Mouse (Mus musculus): ENCODE results near the gene Igsf11. TPM values are rescaled to one million over a fixed set of nuclear protein-coding genes. Genes with fewer than 3 reads are reported as not detected.

Igsf11 gene
- total and polyA plus RNA-seq, 2 experiments, result 9.5 to 14.8 TPM

- peaks cover 8% of the 10 kb centered on the region; the same call in 1 of the 2 replicates for H3K79me2 ChIP-seq (ENCODE audit: control insufficient read depth, insufficient read depth, low read length)
- H3K4me1 ChIP-seq (ENCODE audit: control insufficient read depth, insufficient read depth, low read length), result no peaks in the 10 kb centered on the region
- DNase-seq (ENCODE audit: extremely low read depth, low read depth, low spot score), result no peak
- no peaks in the 10 kb centered on the region for H3K27me3 ChIP-seq (ENCODE audit: control insufficient read depth, insufficient read depth, low read length)
- 54% methylated on average over 3 of the region's 3 CpGs for WGBS
- H3K36me3 ChIP-seq (ENCODE audit: control insufficient read depth, insufficient read depth, low read length), result no peaks in the 10 kb centered on the region
- H3K27ac ChIP-seq (replicated peaks; ENCODE audit: insufficient read depth, low read depth, low read length), result no peak overlapping the region
- H3K9ac ChIP-seq (ENCODE audit: low read depth, low read length), result no peak overlapping the region
- no peak for TF ChIP-seq POLR2A (IDR thresholded peaks at IDR 0.05; ENCODE audit: extremely low read depth, insufficient read depth, low read length)
- no peak for TF ChIP-seq CTCF (IDR thresholded peaks at IDR 0.05; ENCODE audit: low read depth, low read length)
- no peak overlapping the region for H3K4me3 ChIP-seq (ENCODE audit: insufficient read depth, low read depth, low read length)
Measured at GRCm38 (mm10) chr16:38940805-38941204, 48.3 kb downstream of the Igsf11 start.

- H3K4me3 ChIP-seq (ENCODE audit: insufficient read depth, low read depth, low read length), result no peak overlapping the region
Measured at GRCm38 (mm10) chr16:38941275-38941674, 48.8 kb downstream of the Igsf11 start.

GRCm38 (mm10) chr16:38943706-38944550 lies 51.5 kb downstream of the Igsf11 start:
- Histone ChIP-seq H3K27me3 (ENCODE audit: control insufficient read depth, insufficient read depth, low read length) (no peaks in the 10 kb centered on the region), H3K4me1 (ENCODE audit: control insufficient read depth, insufficient read depth, low read length) (no peaks in the 10 kb centered on the region), H3K4me3 (ENCODE audit: insufficient read depth, low read depth, low read length) (no peak overlapping the region), H3K36me3 (ENCODE audit: control insufficient read depth, insufficient read depth, low read length) (no peaks in the 10 kb centered on the region), H3K9ac (ENCODE audit: low read depth, low read length) (no peak overlapping the region), H3K27ac (replicated peaks; ENCODE audit: insufficient read depth, low read depth, low read length) (no peak overlapping the region), H3K79me2 (ENCODE audit: control insufficient read depth, insufficient read depth, low read length) (peaks cover 5% of the 10 kb centered on the region; the same call in 1 of the 2 replicates)
- TF ChIP-seq CTCF (IDR thresholded peaks at IDR 0.05; ENCODE audit: low read depth, low read length) (no peak), POLR2A (IDR thresholded peaks at IDR 0.05; ENCODE audit: extremely low read depth, insufficient read depth, low read length) (no peak)
- WGBS, result 58% methylated on average over 5 of the region's 5 CpGs
- no peak for DNase-seq (ENCODE audit: extremely low read depth, low read depth, low spot score)

More at GRCm38 (mm10) chr16:38941275-38941674, 48.8 kb downstream of the Igsf11 start:
- H3K27me3 ChIP-seq (ENCODE audit: control insufficient read depth, insufficient read depth, low read length), result no peaks in the 10 kb centered on the region
- no peak overlapping the region for H3K9ac ChIP-seq (ENCODE audit: low read depth, low read length)
- no peaks in the 10 kb centered on the region for H3K36me3 ChIP-seq (ENCODE audit: control insufficient read depth, insufficient read depth, low read length)
- H3K4me1 ChIP-seq (ENCODE audit: control insufficient read depth, insufficient read depth, low read length), result no peaks in the 10 kb centered on the region
- no peak overlapping the region for H3K27ac ChIP-seq (replicated peaks; ENCODE audit: insufficient read depth, low read depth, low read length)
- no peak for DNase-seq (ENCODE audit: extremely low read depth, low read depth, low spot score)
- peaks cover 8% of the 10 kb centered on the region; the same call in 1 of the 2 replicates for H3K79me2 ChIP-seq (ENCODE audit: control insufficient read depth, insufficient read depth, low read length)
- WGBS, result 88% methylated on average over 6 of the region's 6 CpGs
- TF ChIP-seq POLR2A (IDR thresholded peaks at IDR 0.05; ENCODE audit: extremely low read depth, insufficient read depth, low read length) (no peak), CTCF (IDR thresholded peaks at IDR 0.05; ENCODE audit: low read depth, low read length) (no peak)

GRCm38 (mm10) chr16:38945111-38945510 lies 52.6 kb downstream of the Igsf11 start:
- no peaks in the 10 kb centered on the region for H3K27me3 ChIP-seq (ENCODE audit: control insufficient read depth, insufficient read depth, low read length)
- 84% methylated on average over 7 of the region's 7 CpGs for WGBS
- no peak for DNase-seq (ENCODE audit: extremely low read depth, low read depth, low spot score)
- H3K27ac ChIP-seq (replicated peaks; ENCODE audit: insufficient read depth, low read depth, low read length), result no peak overlapping the region
- no peaks in the 10 kb centered on the region for H3K4me1 ChIP-seq (ENCODE audit: control insufficient read depth, insufficient read depth, low read length)
- no peaks in the 10 kb centered on the region for H3K36me3 ChIP-seq (ENCODE audit: control insufficient read depth, insufficient read depth, low read length)
- H3K79me2 ChIP-seq (ENCODE audit: control insufficient read depth, insufficient read depth, low read length), result peaks cover 2% of the 10 kb centered on the region; the same call in 1 of the 2 replicates
- H3K4me3 ChIP-seq (ENCODE audit: insufficient read depth, low read depth, low read length), result no peak overlapping the region
- no peak for TF ChIP-seq POLR2A (IDR thresholded peaks at IDR 0.05; ENCODE audit: extremely low read depth, insufficient read depth, low read length)
- no peak for TF ChIP-seq CTCF (IDR thresholded peaks at IDR 0.05; ENCODE audit: low read depth, low read length)
- no peak overlapping the region for H3K9ac ChIP-seq (ENCODE audit: low read depth, low read length)

- WGBS, result 74% methylated on average over 10 of the region's 10 CpGs
- H3K27ac ChIP-seq (replicated peaks; ENCODE audit: insufficient read depth, low read depth, low read length), result no peak overlapping the region
Measured at GRCm38 (mm10) chr16:38945581-38945981, 53.1 kb downstream of the Igsf11 start.

GRCm38 (mm10) chr16:38946453-38946852 lies 54.0 kb downstream of the Igsf11 start:
- WGBS, result 78% methylated on average over 7 of the region's 7 CpGs
- Histone ChIP-seq H3K4me3 (ENCODE audit: insufficient read depth, low read depth, low read length) (no peak overlapping the region), H3K79me2 (ENCODE audit: control insufficient read depth, insufficient read depth, low read length) (peaks cover 2% of the 10 kb centered on the region; the same call in 1 of the 2 replicates), H3K36me3 (ENCODE audit: control insufficient read depth, insufficient read depth, low read length) (no peaks in the 10 kb centered on the region), H3K27me3 (ENCODE audit: control insufficient read depth, insufficient read depth, low read length) (no peaks in the 10 kb centered on the region), H3K9ac (ENCODE audit: low read depth, low read length) (no peak overlapping the region), H3K4me1 (ENCODE audit: control insufficient read depth, insufficient read depth, low read length) (no peaks in the 10 kb centered on the region), H3K27ac (replicated peaks; ENCODE audit: insufficient read depth, low read depth, low read length) (no peak overlapping the region)
- no peak for TF ChIP-seq POLR2A (IDR thresholded peaks at IDR 0.05; ENCODE audit: extremely low read depth, insufficient read depth, low read length)
- TF ChIP-seq CTCF (IDR thresholded peaks at IDR 0.05; ENCODE audit: low read depth, low read length), result no peak
- no peak for DNase-seq (ENCODE audit: extremely low read depth, low read depth, low spot score)

More at GRCm38 (mm10) chr16:38945581-38945981, 53.1 kb downstream of the Igsf11 start:
- Histone ChIP-seq H3K79me2 (ENCODE audit: control insufficient read depth, insufficient read depth, low read length) (peaks cover 2% of the 10 kb centered on the region; the same call in 1 of the 2 replicates), H3K9ac (ENCODE audit: low read depth, low read length) (no peak overlapping the region), H3K27me3 (ENCODE audit: control insufficient read depth, insufficient read depth, low read length) (no peaks in the 10 kb centered on the region), H3K4me1 (ENCODE audit: control insufficient read depth, insufficient read depth, low read length) (no peaks in the 10 kb centered on the region), H3K4me3 (ENCODE audit: insufficient read depth, low read depth, low read length) (no peak overlapping the region), H3K36me3 (ENCODE audit: control insufficient read depth, insufficient read depth, low read length) (no peaks in the 10 kb centered on the region)
- peak; percentile 60 for DNase-seq (ENCODE audit: extremely low read depth, low read depth, low spot score)
- no peak for TF ChIP-seq POLR2A (IDR thresholded peaks at IDR 0.05; ENCODE audit: extremely low read depth, insufficient read depth, low read length)
- no peak for TF ChIP-seq CTCF (IDR thresholded peaks at IDR 0.05; ENCODE audit: low read depth, low read length)

All from liver, adult 2 months (tissue).